Mouse (Mus musculus): ENCODE data around the gene Txndc9.

Txndc9 gene

GRCm38 (mm10) chr1:37971520-37971919 is 26.2 kb downstream of the Txndc9 start:
- no peak for DNase-seq (ENCODE audit: low spot score)

DNA sequence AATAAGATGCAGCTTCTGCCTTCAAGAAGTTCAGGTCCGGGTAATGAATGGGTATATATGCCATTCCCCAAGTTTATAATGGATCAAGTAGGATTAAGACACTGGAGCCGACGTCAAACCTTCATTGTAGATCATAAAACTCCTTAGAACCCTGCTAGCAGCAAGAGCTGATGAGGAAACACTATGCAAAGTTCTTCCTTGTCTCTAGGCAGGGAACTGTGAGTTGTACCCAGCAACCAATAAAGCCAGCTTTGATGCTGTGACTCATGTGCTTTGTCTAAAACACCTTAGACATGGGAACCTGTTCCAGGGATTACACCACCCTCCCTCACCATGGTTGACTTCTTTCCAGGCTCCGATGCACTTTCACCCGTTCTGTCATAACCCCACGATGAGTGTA is 28.9 kb downstream of the Txndc9 start:
- no peak for DNase-seq (ENCODE audit: low spot score)

DNA sequence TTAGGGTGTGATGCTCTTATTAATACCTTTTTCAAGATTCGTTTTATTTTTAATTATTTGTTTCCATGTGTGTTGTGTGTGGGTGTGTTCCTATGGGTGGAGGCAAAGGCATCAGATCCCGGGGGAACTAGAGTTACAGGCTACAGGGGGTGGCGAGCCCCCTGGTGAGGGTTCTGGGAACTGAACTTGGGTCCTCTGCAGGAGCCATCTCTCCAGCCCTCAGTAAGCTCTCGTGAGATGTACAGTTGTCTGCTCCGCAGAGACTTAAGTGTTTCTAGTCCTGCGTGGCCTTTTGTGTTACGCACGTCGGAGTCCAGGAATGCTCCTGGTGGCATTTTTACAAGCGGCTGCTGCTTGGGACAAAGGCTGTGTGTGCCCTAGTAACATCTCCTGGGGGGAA is 32.1 kb downstream of the Txndc9 start:
- DNase-seq (ENCODE audit: low spot score) = no peak

GRCm38 (mm10) chr1:37959486-37959885 is 38.2 kb downstream of the Txndc9 start:
- no peak for DNase-seq (ENCODE audit: low spot score)

DNA sequence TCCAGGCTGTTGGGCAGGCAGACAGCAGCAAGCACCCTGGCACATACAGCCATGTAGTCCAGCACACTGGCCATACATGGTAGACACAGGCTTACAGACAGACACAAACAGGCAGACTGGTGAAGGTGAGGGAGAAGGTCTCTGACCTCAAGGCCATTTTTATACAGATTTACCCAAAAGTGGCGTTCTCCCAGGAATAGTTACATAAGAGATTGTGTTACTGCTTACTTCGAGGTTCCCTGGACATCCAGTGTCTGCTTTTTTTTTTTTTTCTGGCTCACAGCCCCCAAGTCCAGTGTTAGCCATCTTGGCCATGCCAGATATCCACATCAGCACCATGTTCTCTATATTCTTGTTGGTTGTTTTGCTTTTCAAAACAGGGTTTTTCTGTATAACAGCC is 39.2 kb downstream of the Txndc9 start:
- DNase-seq (ENCODE audit: low spot score) = no peak

- DNase-seq (ENCODE audit: low spot score) = no peak
Measured at GRCm38 (mm10) chr1:37957659-37958058, 40.0 kb downstream of the Txndc9 start, which contains the start of gene Lyg1. Gene Lyg1 (minus strand): TSS chr1:37957759.

DNA sequence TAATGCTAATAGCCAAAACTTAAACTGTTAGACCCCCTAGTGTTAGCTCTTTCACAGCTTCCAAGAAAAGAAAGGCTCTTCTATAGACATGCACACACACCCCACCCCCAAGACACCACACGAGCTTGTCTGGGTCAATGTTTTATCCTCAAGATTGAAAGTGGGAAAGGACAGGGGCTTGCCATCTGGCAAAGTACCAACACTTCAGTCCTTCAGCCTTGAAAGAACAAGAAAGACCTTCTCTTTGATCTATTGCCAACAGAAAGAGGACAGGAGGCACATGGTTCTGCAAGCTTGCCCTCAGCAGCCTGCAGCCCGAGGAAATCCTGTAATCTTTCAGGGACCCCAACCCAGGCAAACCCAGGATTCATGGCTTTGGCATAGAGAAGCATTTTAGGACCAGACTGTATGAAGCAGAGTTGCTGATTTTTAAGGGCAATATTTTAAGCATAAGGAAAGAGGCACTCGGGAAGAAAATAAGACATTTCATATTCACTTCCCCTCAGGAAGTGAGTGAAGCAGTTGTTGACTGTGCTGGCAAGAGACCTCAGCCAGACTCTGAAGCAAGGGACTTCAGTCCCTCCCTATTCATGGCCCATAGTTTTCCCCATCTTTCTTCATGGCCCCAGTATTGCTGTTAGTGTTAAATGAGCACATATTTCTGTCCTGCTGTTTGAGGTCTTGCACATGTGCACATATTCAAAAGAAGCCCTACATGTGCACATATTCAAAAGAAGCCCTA is 40.8 kb downstream of the Txndc9 start:
- DNase-seq (ENCODE audit: low spot score) = no peak

GRCm38 (mm10) chr1:37955251-37955650 is 42.4 kb downstream of the Txndc9 start:
- DNase-seq (ENCODE audit: low spot score) = no peak

GRCm38 (mm10) chr1:37954786-37955185 is 42.9 kb downstream of the Txndc9 start:
- no peak for DNase-seq (ENCODE audit: low spot score)

DNA sequence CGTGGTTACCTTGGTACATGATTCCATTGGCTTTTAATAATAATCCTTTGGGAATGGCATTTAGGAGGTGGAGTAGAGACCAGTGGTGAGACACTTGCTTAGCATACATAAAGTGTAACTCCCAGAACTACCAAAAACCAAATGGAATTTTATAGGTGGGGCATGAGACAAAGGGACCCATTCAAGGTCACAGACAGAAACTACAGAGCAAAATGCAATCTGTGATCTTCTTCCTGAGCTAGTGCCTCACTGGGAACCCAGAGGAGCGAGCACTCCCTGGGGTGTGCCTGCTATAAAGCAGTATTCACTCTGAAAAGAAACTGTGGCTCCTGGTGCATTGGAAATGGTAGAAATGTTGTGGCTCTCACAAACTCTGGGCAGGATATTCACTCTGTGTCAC is 48.8 kb downstream of the Txndc9 start:
- DNase-seq (ENCODE audit: low spot score) = no peak

Measured in urinary bladder, postnatal 14 days (tissue).